ENCODE assay signal across 8 mouse cellular contexts in genomic region chr2:101885768-101886438, GRCm38 (mm10). TPM values are rescaled to one million over a fixed set of nuclear protein-coding genes. Genes with fewer than 3 reads are reported as not detected.
DNase-seq lines count a peak whose midpoint lies in the region; ATAC-seq lines count a peak whose summit lies in the region.

Gene Commd9 (plus strand): TSS chr2:101886247.

- peak within 1 kb of the TSS; percentile 74 for H3K4me2 ChIP-seq in heart, embryonic 14.5 days (ENCODE audit: low read length)
- peak within 1 kb of the TSS; percentile 76 for H3K4me2 ChIP-seq in liver, embryonic 13.5 days
- H3K4me2 ChIP-seq in stomach, embryonic 16.5 days (ENCODE audit: low read depth, low read length) = peak within 1 kb of the TSS; percentile 65

- no peaks in the 10 kb centered on the region for H3K36me3 ChIP-seq in heart, embryonic 14.5 days (ENCODE audit: control insufficient read depth, insufficient read depth, low read length)
- no peaks in the 10 kb centered on the region for H3K36me3 ChIP-seq in liver, embryonic 13.5 days
- no peaks in the 10 kb centered on the region for H3K36me3 ChIP-seq in stomach, embryonic 16.5 days (ENCODE audit: control insufficient read depth, insufficient read depth, low read length)

- H3K9me3 ChIP-seq in heart, embryonic 14.5 days (ENCODE audit: control insufficient read depth, low read length) = no peaks in the 10 kb centered on the region
- H3K9me3 ChIP-seq in liver, embryonic 13.5 days (replicated peaks) = no peaks in the 10 kb centered on the region
- H3K9me3 ChIP-seq in stomach, embryonic 16.5 days (replicated peaks; ENCODE audit: control insufficient read depth, low read length) = no peaks in the 10 kb centered on the region

- H3K27ac ChIP-seq in heart, embryonic 14.5 days (replicated peaks in 1 of 2; ENCODE audit: control insufficient read depth in 1 of 2, insufficient read depth in 1 of 2, low read depth in 2 of 2, low read length in 2 of 2) = peak within 1 kb of the TSS in 1 of 2 experiments; percentile 44; a peak in 1 of 4 replicates
- H3K27ac ChIP-seq in liver, embryonic 13.5 days = no peak within 1 kb of the TSS; the same call in 1 of the 2 replicates
- no peak within 1 kb of the TSS for H3K27ac ChIP-seq in stomach, embryonic 16.5 days (ENCODE audit: low read length)

- peaks cover 0 to 7% of the 10 kb centered on the region in 2 experiments; a peak in 1 of 4 replicates for H3K4me1 ChIP-seq in heart, embryonic 14.5 days (ENCODE audit: control insufficient read depth in 2 of 2, insufficient read depth in 2 of 2, low read length in 2 of 2)
- H3K4me1 ChIP-seq in liver, embryonic 13.5 days (replicated peaks) = peaks cover 26% of the 10 kb centered on the region
- peaks cover 4% of the 10 kb centered on the region for H3K4me1 ChIP-seq in stomach, embryonic 16.5 days (ENCODE audit: control insufficient read depth, insufficient read depth, low read length)

- ATAC-seq in CD4-positive, CD25-positive, alpha-beta regulatory T cell, adult 4 months = peak; percentile 100
- peak; percentile 92 for ATAC-seq in heart, embryonic 14.5 days (ENCODE audit: insufficient number of reproducible peaks, insufficient read depth, low FRiP score, low read depth)
- ATAC-seq in liver, embryonic 13.5 days (ENCODE audit: low read depth) = peak; percentile 97
- ATAC-seq in stomach, embryonic 16.5 days (ENCODE audit: insufficient read depth, low FRiP score) = peak; percentile 95

- WGBS in heart, embryonic 14.5 days = 13% methylated on average over 22 of the region's 22 CpGs
- 9% methylated on average over 22 of the region's 22 CpGs for WGBS in liver, embryonic 13.5 days (ENCODE audit: insufficient replicate concordance)
- 12% methylated on average over 22 of the region's 22 CpGs for WGBS in stomach, embryonic 16.5 days

- peak within 1 kb of the TSS; percentile 71 to 85 for H3K4me3 ChIP-seq in heart, embryonic 14.5 days (ENCODE audit: control insufficient read depth in 1 of 2, insufficient read depth in 1 of 2, low read depth in 1 of 2, low read length in 2 of 2)
- H3K4me3 ChIP-seq in liver, embryonic 13.5 days (replicated peaks) = peak within 1 kb of the TSS; percentile 75
- peak within 1 kb of the TSS; percentile 77 for H3K4me3 ChIP-seq in stomach, embryonic 16.5 days (replicated peaks; ENCODE audit: low read length)

- no peaks in the 10 kb centered on the region for H3K27me3 ChIP-seq in heart, embryonic 14.5 days (ENCODE audit: control insufficient read depth, insufficient read depth, low read length)
- H3K27me3 ChIP-seq in liver, embryonic 13.5 days = no peaks in the 10 kb centered on the region
- H3K27me3 ChIP-seq in stomach, embryonic 16.5 days (ENCODE audit: control insufficient read depth, insufficient read depth, low read length) = no peaks in the 10 kb centered on the region

- peak; percentile 79 for DNase-seq in c-Kit-negative CD71-positive TER-119-positive erythroid progenitor cells, embryonic 14.5 days (ENCODE audit: low read depth, low spot score)
- peak; percentile 87 for DNase-seq in fibroblast of lung, adult 2 months (ENCODE audit: low read depth)
- peak; percentile 95 for DNase-seq in kidney, postnatal 14 days
- DNase-seq in liver, embryonic 13.5 days = peak; percentile 88
- DNase-seq in neural tube, embryonic 10.5 days (ENCODE audit: extremely low spot score, low spot score) = peak; percentile 92

- peak within 1 kb of the TSS; percentile 81 for H3K9ac ChIP-seq in heart, embryonic 14.5 days (ENCODE audit: low read length)
- H3K9ac ChIP-seq in liver, embryonic 13.5 days = peak within 1 kb of the TSS; percentile 75
- H3K9ac ChIP-seq in stomach, embryonic 16.5 days (ENCODE audit: low read length) = peak within 1 kb of the TSS; percentile 81

RNA-seq across cellular contexts. Expression of gene Commd9, which starts in this region (rescaled TPM):
- 10 to 100 TPM; 27.8 to 37.1 TPM for polyA plus RNA-seq in CD4-positive, CD25-positive, alpha-beta regulatory T cell, adult 4 months (2017; shearing (Covaris generic))
- 53.5 and 57.8 TPM in 2 replicates for polyA plus RNA-seq in heart, embryonic 14.5 days (2014; fragmentation: Nextera tagmentation; extraction: Ambion mirVana)
- polyA plus RNA-seq in liver, embryonic 13.5 days (2015; fragmentation: Nextera tagmentation; extraction: Ambion mirVana) = 26.8 and 27.5 TPM in 2 replicates
- polyA plus RNA-seq in stomach, embryonic 16.5 days (2015; fragmentation: Nextera tagmentation; extraction: Ambion mirVana) = 56.4 and 61.1 TPM in 2 replicates
